Mouse (Mus musculus): ENCODE results near the gene Fbf1. TPM values are rescaled to one million over a fixed set of nuclear protein-coding genes. Genes with fewer than 3 reads are reported as not detected.
A peak's percentile ranks its signal among the peaks of the same experiment; 100 is the strongest.

The Fbf1 gene
- total RNA-seq, 2 experiments from 2014 or later, result 13.2 to 16.2 TPM

GRCm38 (mm10) chr11:116187226-116187930, 19.4 kb upstream of the Fbf1 start:
- DNase-seq, result no peak
- intact Hi-C loops (cut with DNase I), result no loop called here

- intact Hi-C loops (cut with DNase I), result no loop called here
These were observed 18.4 kb upstream of the Fbf1 start for GRCm38 (mm10) chr11:116186360-116186759.

GRCm38 (mm10) chr11:116185836-116186235, 17.9 kb upstream of the Fbf1 start:
- peak in 1 of 2 experiments; percentile 26 for DNase-seq
- intact Hi-C loops (cut with DNase I), result no loop called here

More at GRCm38 (mm10) chr11:116186360-116186759, 18.4 kb upstream of the Fbf1 start:
- no peak for DNase-seq

GRCm38 (mm10) chr11:116178411-116179121, 10.6 kb upstream of the Fbf1 start:
- intact Hi-C loops (cut with DNase I), result no loop called here
- DNase-seq, result no peak

- intact Hi-C loops (cut with DNase I), result no loop called here
- no peak for DNase-seq
These were observed 8.0 kb upstream of the Fbf1 start for GRCm38 (mm10) chr11:116176010-116176409.

GRCm38 (mm10) chr11:116174775-116175448, 6.9 kb upstream of the Fbf1 start:
- intact Hi-C loops (cut with DNase I), result no loop called here
- DNase-seq, result no peak

- DNase-seq, result no peak
These were observed 4.0 kb upstream of the Fbf1 start for GRCm38 (mm10) chr11:116171959-116172358.

GRCm38 (mm10) chr11:116170003-116170800, 2.2 kb upstream of the Fbf1 start:
- DNase-seq, result no peak
- intact Hi-C loops (cut with DNase I), result no loop called here

More at GRCm38 (mm10) chr11:116171959-116172358, 4.0 kb upstream of the Fbf1 start:
- intact Hi-C loops (cut with DNase I), result no loop called here

- intact Hi-C loops (cut with DNase I), result loop anchor here (2.0 to 5.0 kb wide), 2 partner anchors 26 to 103 kb away; partner anchors contain the start of gene Srp68
- DNase-seq, result no peak
These were observed 1.2 kb upstream of the Fbf1 start for GRCm38 (mm10) chr11:116169214-116169613.

- no peak for DNase-seq
- intact Hi-C loops (cut with DNase I), result loop anchor here (5.0 kb wide), 1 partner anchor 105 kb away; the partner anchor contains the start of gene Srp68
These were observed 734 bp downstream of the Fbf1 start for GRCm38 (mm10) chr11:116167232-116167631.

- no peak for DNase-seq
- intact Hi-C loops (cut with DNase I), result no loop called here
These were observed 5.0 kb downstream of the Fbf1 start for GRCm38 (mm10) chr11:116163002-116163401.

- no peak for DNase-seq
- intact Hi-C loops (cut with DNase I), result no loop called here
These were observed 5.8 kb downstream of the Fbf1 start for GRCm38 (mm10) chr11:116162146-116162545.

GRCm38 (mm10) chr11:116161312-116161711, 6.7 kb downstream of the Fbf1 start:
- intact Hi-C loops (cut with DNase I), result no loop called here
- no peak for DNase-seq

GRCm38 (mm10) chr11:116150960-116151359, 17.0 kb downstream of the Fbf1 start:
- no peak for DNase-seq
- intact Hi-C loops (cut with DNase I), result no loop called here

GRCm38 (mm10) chr11:116149341-116149740, 18.6 kb downstream of the Fbf1 start:
- no peak for DNase-seq
- intact Hi-C loops (cut with DNase I), result loop anchor here (5.0 kb wide), 1 partner anchor 313 kb away; no protein-coding TSS in a partner anchor

- no peak for DNase-seq
- intact Hi-C loops (cut with DNase I), result loop anchor here (5.0 kb wide), 1 partner anchor 314 kb away; no protein-coding TSS in a partner anchor
These were observed 19.2 kb downstream of the Fbf1 start for GRCm38 (mm10) chr11:116148761-116149221.

GRCm38 (mm10) chr11:116146294-116146985, 21.5 kb downstream of the Fbf1 start:
- intact Hi-C loops (cut with DNase I), result loop anchor here (5.0 kb wide), 1 partner anchor 316 kb away; no protein-coding TSS in a partner anchor
- no peak for DNase-seq

- intact Hi-C loops (cut with DNase I), result loop anchor here (5.0 kb wide), 1 partner anchor 317 kb away; no protein-coding TSS in a partner anchor
These were observed 22.3 kb downstream of the Fbf1 start for GRCm38 (mm10) chr11:116145481-116146293.

GRCm38 (mm10) chr11:116143468-116143867, 24.5 kb downstream of the Fbf1 start:
- DNase-seq, result no peak
- intact Hi-C loops (cut with DNase I), result no loop called here

More at GRCm38 (mm10) chr11:116145481-116146293, 22.3 kb downstream of the Fbf1 start:
- DNase-seq, result no peak

Measured in heart, postnatal 36 days (tissue).